Mouse (Mus musculus): Measurements from ENCODE around the gene Psg16.

The Psg16 gene

GRCm38 (mm10) chr7:17135307-17135706 is 61.5 kb downstream of the Psg16 start:
- DNase-seq: no peak

GRCm38 (mm10) chr7:17149931-17150330 is 76.1 kb downstream of the Psg16 start, which contains the start of gene Ceacam3:
Gene Ceacam3 (plus strand): TSS chr7:17150282.
- no peak for DNase-seq

DNA sequence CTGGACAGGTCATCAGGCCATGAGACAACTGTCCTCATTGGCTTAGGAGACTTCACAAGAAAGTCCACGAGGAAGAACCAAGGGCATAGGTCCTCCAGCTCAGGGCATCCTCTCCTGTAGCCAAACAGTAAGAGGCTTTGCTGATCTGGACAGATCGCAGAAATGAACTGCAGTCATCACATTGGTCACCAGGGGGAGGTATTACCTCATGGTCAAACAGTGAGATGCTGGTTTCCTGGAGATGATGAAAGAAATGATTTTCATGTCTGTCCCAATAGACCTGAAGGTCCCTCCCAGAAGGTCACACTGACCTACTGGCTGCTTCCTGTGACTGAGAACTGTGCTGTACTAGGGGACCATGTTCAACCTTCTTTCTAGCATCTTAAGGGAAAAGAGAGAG is 81.8 kb downstream of the Psg16 start:
- peak; percentile 1 to 2 for DNase-seq

DNA sequence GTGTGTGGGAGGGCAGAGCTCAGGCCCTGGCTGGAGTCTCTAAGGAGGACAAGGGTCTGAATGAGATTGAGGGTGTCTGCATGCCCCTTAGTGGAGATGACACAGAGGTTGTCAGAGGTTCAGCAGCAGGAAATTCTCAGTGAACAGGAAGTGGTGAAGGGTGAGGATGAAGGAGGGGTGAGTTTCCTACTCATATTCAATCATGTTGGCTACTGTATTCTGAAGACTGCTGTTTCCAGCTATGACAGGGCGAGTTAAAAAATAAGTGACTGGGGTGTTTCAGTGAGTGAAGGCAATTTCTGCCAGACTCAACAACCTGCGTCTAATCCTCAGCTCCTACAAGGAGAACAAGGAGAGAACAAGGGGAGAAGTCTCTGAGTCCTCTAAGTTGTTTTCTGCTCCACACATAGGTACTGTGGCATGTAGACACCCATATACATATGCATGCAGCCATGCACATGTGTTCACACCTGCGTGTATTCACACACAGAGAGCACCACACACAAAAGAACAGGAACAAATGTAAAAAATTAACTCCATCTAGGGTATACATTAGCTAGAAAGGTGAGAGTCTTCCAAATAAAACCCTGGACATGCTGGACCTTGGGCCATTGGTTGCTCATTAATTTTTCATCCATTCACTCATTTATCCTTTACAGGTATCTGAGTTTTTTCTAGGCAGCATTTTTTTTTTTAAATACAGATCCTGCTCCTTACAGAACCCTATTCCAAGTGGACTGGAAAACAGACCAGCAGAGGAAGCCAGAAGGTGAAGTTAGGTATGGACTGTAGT is 83.2 kb downstream of the Psg16 start:
- DNase-seq: no peak

- DNase-seq: no peak
Observed at GRCm38 (mm10) chr7:17159011-17159410, 85.2 kb downstream of the Psg16 start.

- DNase-seq: no peak
Observed at GRCm38 (mm10) chr7:17171827-17172226, 98.0 kb downstream of the Psg16 start.

All from B cell, adult 2 months (primary cell).